Mouse (Mus musculus) midbrain, postnatal 0 days (tissue): ENCODE measurements around the gene Rab36. TPM values are rescaled to one million over a fixed set of nuclear protein-coding genes. Genes with fewer than 3 reads are reported as not detected.
A peak's percentile ranks its signal among the peaks of the same experiment; 100 is the strongest.

Experiments used
- ATAC-seq: fragments of 200-750 bp; cut with Nextera tagmentation; 2 replicates; pipeline ENCODE4 v1.8.0; 2017; ENCODE audit warnings: moderate number of reproducible peaks, mild to moderate bottlenecking, moderate TSS enrichment, moderate library complexity; ENCODE audit not compliant: low FRiP score
- DNase-seq: peaks from one replicate; pipeline ENCODE4 v3.0.0-alpha.2; 2015; ENCODE audit warnings: low spot score
- H3K27ac ChIP-seq: fragments of 300-500 bp; sonication (generic); 2 replicates; pipeline ENCODE4 v1.5.1; 2014; ENCODE audit warnings: low read depth, mild to moderate bottlenecking, low read length, mixed read lengths
- H3K27me3 ChIP-seq: fragments of 300-500 bp; sonication (generic); 2 replicates; pipeline ENCODE4 v1.6.1; 2014; ENCODE audit warnings: low read length, control low read depth, mixed read lengths; ENCODE audit not compliant: insufficient read depth
- H3K36me3 ChIP-seq: fragments of 300-500 bp; sonication (generic); 2 replicates; pipeline ENCODE4 v1.6.1; 2014; ENCODE audit warnings: low read length, control low read depth, mixed read lengths; ENCODE audit not compliant: insufficient read depth
- H3K4me1 ChIP-seq: fragments of 300-500 bp; sonication (generic); 2 replicates; pipeline ENCODE4 v1.6.1; 2014; ENCODE audit warnings: mild to moderate bottlenecking, control low read depth, antibody characterized with exemption, low read length, mixed read lengths; ENCODE audit not compliant: insufficient read depth
- H3K4me2 ChIP-seq: fragments of 300-500 bp; sonication (generic); 2 replicates; pipeline ENCODE4 v1.6.1; 2014; ENCODE audit warnings: low read depth, mild to moderate bottlenecking, low read length, mixed read lengths; ENCODE audit not compliant: poor library complexity, severe bottlenecking
- H3K4me3 ChIP-seq: fragments of 300-500 bp; sonication (generic); 2 replicates; pipeline ENCODE4 v1.5.1; 2014; ENCODE audit warnings: low read depth, mild to moderate bottlenecking, low read length, moderate library complexity
- H3K9ac ChIP-seq: fragments of 300-500 bp; sonication (generic); replicated peaks from 2 replicates; pipeline ENCODE4 v1.6.1; 2014; ENCODE audit warnings: mild to moderate bottlenecking, low read length, moderate library complexity, mixed read lengths; ENCODE audit not compliant: poor library complexity, severe bottlenecking
- H3K9me3 ChIP-seq: fragments of 300-500 bp; sonication (generic); 2 replicates; pipeline ENCODE4 v1.6.1; 2016; ENCODE audit warnings: low read length, control low read depth
- CTCF ChIP-seq: IDR thresholded peaks from 2 replicates; pipeline ENCODE4 v1.5.1; 2016; ENCODE audit warnings: antibody characterized with exemption, mild to moderate bottlenecking
- WGBS: fragments of 180-500 bp; shearing (Covaris S2); extraction: QIAGEN DNeasy Blood & Tissue Kit; methylation state at CpG from one replicate; pipeline ENCODE4 v1.1.7; 2014; 5-methylcytosine and 5-hydroxymethylcytosine counted together
- polyA plus RNA-seq: library from polyadenylated mRNA; unstranded; fragments of >200 nt; fragmentation: Nextera tagmentation; extraction: Ambion mirVana; gene quantifications from 2 replicates; pipeline ENCODE4 v1.2.1, GENCODE M21; 2015
- total RNA-seq: library from RNA; depleted of rRNA; stranded (reverse); fragments of >200 nt; gene quantifications from 2 replicates; pipeline ENCODE4 v1.2.3, GENCODE M21; 2014

The Rab36 gene
- total and polyA plus RNA-seq, 2 experiments from 2014 or later, result 15.5 to 30.9 TPM

- Histone ChIP-seq H3K4me1 (peaks cover 7% of the 10 kb centered on the region; the same call in 1 of the 2 replicates), H3K4me3 (no peak overlapping the region), H3K27ac (no peak overlapping the region), H3K9me3 (no peaks in the 10 kb centered on the region), H3K36me3 (no peaks in the 10 kb centered on the region), H3K4me2 (no peak overlapping the region), H3K9ac (no peak overlapping the region), H3K27me3 (no peaks in the 10 kb centered on the region)
- 14% methylated on average over 4 of the region's 4 CpGs for WGBS
- peak; percentile 65 for DNase-seq
- no peak for ATAC-seq
- TF ChIP-seq CTCF, result no peak
Observed at GRCm38 (mm10) chr10:75056255-75056654, 19.4 kb downstream of the Rab36 start.

GRCm38 (mm10) chr10:75058336-75058735 lies 21.5 kb downstream of the Rab36 start:
- no peak overlapping the region for H3K4me3 ChIP-seq
- H3K9ac ChIP-seq, result no peak overlapping the region
- H3K27ac ChIP-seq, result no peak overlapping the region
- DNase-seq (no peak), ATAC-seq (no peak)
- no peaks in the 10 kb centered on the region for H3K9me3 ChIP-seq
- no peaks in the 10 kb centered on the region for H3K27me3 ChIP-seq
- 60% methylated on average over 8 of the region's 8 CpGs for WGBS
- no peak for TF ChIP-seq CTCF
- peaks cover 18% of the 10 kb centered on the region; the same call in 1 of the 2 replicates for H3K4me1 ChIP-seq
- H3K36me3 ChIP-seq, result no peaks in the 10 kb centered on the region
- no peak overlapping the region for H3K4me2 ChIP-seq

DNA sequence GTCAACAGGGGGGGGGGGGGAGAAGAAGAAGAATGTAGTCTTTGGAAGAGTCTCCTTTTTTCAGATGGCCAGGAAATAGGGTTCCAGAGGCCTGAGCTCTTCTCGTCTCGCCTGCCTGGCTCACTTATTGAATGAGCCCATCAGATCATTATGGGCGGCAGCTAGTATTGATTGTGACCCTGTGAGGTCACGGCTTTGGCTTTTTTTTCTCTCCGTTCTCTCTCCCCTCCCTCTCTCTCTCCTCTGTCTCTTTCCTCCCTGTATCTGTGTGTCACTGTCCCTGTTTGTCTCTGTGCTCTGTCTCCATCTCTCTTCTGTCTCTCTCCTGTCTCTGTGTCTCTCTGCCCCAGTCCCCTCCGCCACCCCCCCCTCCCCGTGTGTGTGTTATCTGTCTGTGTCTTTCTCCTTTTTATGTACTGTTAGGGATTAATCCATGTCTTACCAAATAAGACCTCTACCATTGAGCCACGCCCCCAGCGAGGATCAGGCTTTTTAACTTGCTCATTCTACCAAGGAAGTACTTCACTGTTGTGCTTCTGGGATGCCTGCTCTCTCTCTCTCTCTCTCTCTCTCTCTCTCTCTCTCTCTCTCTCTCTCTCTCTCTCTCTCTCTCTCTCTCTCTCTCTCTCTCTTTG lies 22.0 kb downstream of the Rab36 start:
- Histone ChIP-seq H3K4me2 (peak overlapping the region; percentile 95; the same call in 1 of the 2 replicates), H3K4me1 (peaks cover 24% of the 10 kb centered on the region; the same call in 1 of the 2 replicates)
- no peak for DNase-seq

DNA sequence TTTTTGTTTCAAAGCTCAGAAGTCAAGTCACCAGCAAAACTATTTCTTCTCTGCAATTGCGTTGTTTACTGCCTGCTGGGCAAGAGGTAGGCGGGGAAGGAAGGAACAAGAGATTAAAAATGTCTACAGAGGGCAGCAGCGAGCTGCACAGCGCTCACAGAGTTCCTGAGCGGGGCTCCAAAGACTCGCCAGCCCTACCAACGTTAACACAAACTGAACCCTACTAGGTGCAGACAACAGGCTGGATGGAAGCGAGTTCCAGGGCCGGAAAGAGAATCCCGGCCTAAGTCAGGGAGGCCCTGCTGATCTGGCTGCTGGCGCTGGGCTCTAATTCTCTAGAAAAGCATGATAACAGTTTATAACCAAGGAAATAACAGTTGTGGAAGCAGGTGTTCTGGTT lies 22.5 kb downstream of the Rab36 start:
- WGBS, result 2% methylated on average over 11 of the region's 11 CpGs
- ATAC-seq, result no peak
- DNase-seq, result peak; percentile 91
- H3K4me2 ChIP-seq, result peak overlapping the region; percentile 95
- H3K36me3 ChIP-seq, result no peaks in the 10 kb centered on the region
- TF ChIP-seq CTCF, result peak; percentile 86
- H3K9ac ChIP-seq, result 0 out of 2 replicates have a peak overlapping the region, but pooled peaks have one; percentile 29
- no peaks in the 10 kb centered on the region for H3K27me3 ChIP-seq
- peak overlapping the region; percentile 64; the same call in 1 of the 2 replicates for H3K4me3 ChIP-seq
- peaks cover 29% of the 10 kb centered on the region for H3K4me1 ChIP-seq
- 0 out of 2 replicates have a peak overlapping the region, but pooled peaks have one; percentile 4 for H3K27ac ChIP-seq
- no peaks in the 10 kb centered on the region for H3K9me3 ChIP-seq

More for the DNA sequence above, 22.0 kb downstream of the Rab36 start:
- Histone ChIP-seq H3K9me3 (no peaks in the 10 kb centered on the region), H3K4me3 (no peak overlapping the region), H3K27ac (no peak overlapping the region), H3K9ac (no peak overlapping the region), H3K36me3 (no peaks in the 10 kb centered on the region), H3K27me3 (no peaks in the 10 kb centered on the region)
- no peak for TF ChIP-seq CTCF
- WGBS, result 26% methylated on average over 9 of the region's 9 CpGs
- no peak for ATAC-seq

DNA sequence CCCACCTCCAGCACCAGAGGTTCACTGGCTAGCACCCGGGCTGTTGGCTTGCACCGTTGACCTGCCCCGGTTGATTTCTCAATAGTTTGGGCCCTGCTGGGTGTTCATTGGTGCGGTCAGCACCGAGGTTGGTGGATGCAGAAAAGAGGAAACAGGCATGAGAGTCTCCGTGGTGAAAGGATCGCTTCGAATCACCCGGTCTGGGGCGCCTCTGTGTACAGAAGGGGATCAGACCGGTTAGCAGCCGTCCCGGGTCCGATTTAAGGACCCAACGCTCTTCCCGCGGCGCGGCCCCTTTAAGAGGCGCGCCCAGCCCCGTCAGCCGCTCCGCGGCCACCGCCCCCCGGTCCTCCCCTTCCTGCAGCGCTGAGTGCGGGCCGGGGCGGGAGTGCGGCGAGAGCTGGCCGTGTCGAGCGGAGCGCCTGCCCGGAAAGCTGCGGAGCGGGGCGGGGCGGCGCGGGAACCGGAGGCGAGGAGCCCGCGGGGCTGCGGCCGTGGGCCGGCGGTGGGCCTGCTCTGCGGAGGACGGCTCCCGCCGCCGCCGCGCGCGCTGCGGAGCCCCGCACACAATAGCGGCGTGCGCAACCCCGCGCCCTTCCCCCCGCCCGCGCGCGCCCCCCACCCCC lies 23.5 kb downstream of the Rab36 start, which contains the start of gene Bcr:
Gene Bcr, plus strand, starts transcription at position 376 of the 626 bp plus-strand sequence.
- under 1% methylated on average over 39 of the region's 73 CpGs for WGBS

GRCm38 (mm10) chr10:75060843-75061235 lies 24.0 kb downstream of the Rab36 start:
- H3K36me3 ChIP-seq, result no peaks in the 10 kb centered on the region
- H3K9me3 ChIP-seq, result no peaks in the 10 kb centered on the region
- H3K27me3 ChIP-seq, result no peaks in the 10 kb centered on the region
- WGBS, result under 1% methylated on average over 36 of the region's 48 CpGs
- H3K4me3 ChIP-seq, result peak overlapping the region; percentile 64
- H3K9ac ChIP-seq, result peak overlapping the region; percentile 73
- no peak for DNase-seq
- H3K4me1 ChIP-seq, result peaks cover 36% of the 10 kb centered on the region
- H3K4me2 ChIP-seq, result peak overlapping the region; percentile 95
- TF ChIP-seq CTCF, result no peak
- peak overlapping the region; percentile 86 for H3K27ac ChIP-seq
- ATAC-seq, result peak; percentile 13; the same call in 1 of the 2 replicates

More for the DNA sequence above, 23.5 kb downstream of the Rab36 start, which contains the start of gene Bcr:
- ATAC-seq (peak; percentile 82), DNase-seq (peak; percentile 80)
- Histone ChIP-seq H3K9me3 (no peaks in the 10 kb centered on the region), H3K4me2 (peak within 1 kb of the TSS; percentile 95), H3K27ac (peak within 1 kb of the TSS; percentile 86), H3K27me3 (no peaks in the 10 kb centered on the region), H3K36me3 (no peaks in the 10 kb centered on the region), H3K4me1 (peaks cover 32% of the 10 kb centered on the region), H3K4me3 (peak within 1 kb of the TSS; percentile 64), H3K9ac (peak within 1 kb of the TSS; percentile 73)
- TF ChIP-seq CTCF, result no peak
